21 mouse cellular contexts compared by ENCODE assay signal in the genomic region with DNA sequence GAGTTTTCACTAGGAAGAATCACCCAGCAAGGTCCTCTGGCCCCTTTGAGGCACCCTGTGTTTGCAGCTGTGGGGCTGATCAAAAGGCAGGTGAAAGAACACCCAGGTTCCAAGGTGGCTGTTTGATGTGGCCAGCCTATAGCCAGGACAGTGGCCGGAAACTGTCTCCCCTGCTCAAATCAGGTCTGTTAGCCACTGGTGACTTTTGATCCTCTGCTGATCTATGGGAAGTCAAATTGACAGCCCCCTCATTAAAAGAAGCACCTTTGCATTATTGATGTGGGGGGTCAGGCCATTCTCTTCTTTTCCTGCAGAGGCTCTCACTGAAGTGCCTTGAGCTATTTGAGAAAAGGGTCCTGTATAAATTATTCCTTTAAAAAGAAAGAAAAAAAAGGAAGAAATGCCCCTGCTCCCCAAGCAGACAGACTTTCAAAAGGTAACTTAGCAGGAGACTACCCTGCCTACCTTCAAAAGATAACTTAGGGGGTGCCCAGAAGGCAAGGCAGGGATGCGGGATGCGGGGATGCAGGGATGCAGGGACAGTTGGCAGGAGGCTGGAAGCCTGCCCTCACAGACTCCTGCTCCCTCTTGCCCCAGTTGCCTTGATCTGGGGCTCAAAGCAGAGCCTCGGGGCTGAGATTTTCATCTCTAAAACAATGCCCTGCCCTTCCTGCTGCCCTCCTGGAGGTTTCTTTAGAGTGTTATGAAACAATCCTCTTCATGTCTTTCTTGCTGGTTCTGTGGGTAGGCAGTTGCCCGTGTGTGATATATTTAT. TPM values are rescaled to one million over a fixed set of nuclear protein-coding genes. Genes with fewer than 3 reads are reported as not detected.
"Had no signal": no experiment of that assay in that cellular context is flagged by ENCODE, and none has a peak within 500 bp of the region (broad histone marks: within the 10 kb centered on the region; RNA-seq: fewer than 3 reads in every experiment).

No protein-coding gene starts in this region.

- H3K27ac ChIP-seq: layer of hippocampus, adult 2 months; limb, embryonic 13.5 days; liver, embryonic 14.5 days; neural tube, embryonic 12.5 days had no signal

- H3K36me3 ChIP-seq: limb, embryonic 13.5 days; neural tube, embryonic 12.5 days had no signal

- H3K4me2 ChIP-seq: limb, embryonic 13.5 days; neural tube, embryonic 12.5 days had no signal

- DNase-seq: kidney, adult 18-20 months; kidney, postnatal 10 days; kidney, postnatal 4 days; left cerebral cortex, postnatal 4 days; lung, adult 2 months; lung, postnatal 36 days; retina, postnatal 1 day; right cerebral cortex, postnatal 4 days; spleen, adult 18-20 months; thymus, adult 18-20 months; thymus, postnatal 14 days had no signal

- H3K27me3 ChIP-seq: limb, embryonic 13.5 days; neural tube, embryonic 12.5 days had no signal

- H3K9me3 ChIP-seq: limb, embryonic 13.5 days; neural tube, embryonic 12.5 days had no signal

- H3K9ac ChIP-seq: limb, embryonic 13.5 days; liver, embryonic 14.5 days; neural tube, embryonic 12.5 days had no signal

- ATAC-seq: lung, postnatal 0 days had no signal

- H3K4me1 ChIP-seq: limb, embryonic 13.5 days; neural tube, embryonic 12.5 days had no signal

- H3K4me3 ChIP-seq: layer of hippocampus, adult 2 months; limb, embryonic 13.5 days; myocyte; neural tube, embryonic 12.5 days had no signal

RNA-seq across cellular contexts. Expression of gene Abhd12b, which starts 3.5 kb away (rescaled TPM):
- total RNA-seq: layer of hippocampus, adult 2 months; left cerebral cortex, postnatal 10 days; left cerebral cortex, postnatal 4 days; liver, adult 2 months; megakaryocyte progenitor cell, adult 5-6 weeks had no signal
- polyA plus RNA-seq: kidney, embryonic 14.5 days; limb, embryonic 13.5 days; liver, adult 2 months; liver, embryonic 14.5 days; myocyte; neural tube, embryonic 12.5 days had no signal
